Mouse (Mus musculus) thymus, postnatal 14 days (tissue): ENCODE results near the gene Pomc.
"Not testable (repeated sequence)": the region's sequence is repeated elsewhere in the genome, so short reads cannot be mapped to it uniquely, and the experiment has no call there.

ENCODE experiments used
- DNase-seq: peaks from one replicate; pipeline ENCODE4 v3.0.0; 2021

Pomc gene

DNA sequence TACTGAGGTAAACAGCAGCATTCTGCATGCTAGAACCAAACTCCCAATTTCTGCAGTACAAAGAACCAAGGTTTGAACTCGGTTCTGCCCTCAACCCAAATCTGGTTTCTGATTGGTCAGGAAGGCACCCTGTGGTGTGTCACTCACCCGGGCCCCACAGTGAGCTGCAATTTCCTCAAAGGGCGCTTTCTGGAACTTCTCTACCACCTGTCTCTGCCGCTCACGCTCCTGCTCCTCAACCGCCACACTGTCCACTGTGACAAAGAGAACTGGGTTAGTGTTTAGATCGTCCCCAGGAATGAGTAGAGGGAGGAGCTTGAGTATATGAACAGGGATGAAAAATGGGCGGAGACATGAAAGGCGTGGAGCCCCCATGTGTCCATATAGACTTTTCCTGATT lies 13.6 kb downstream of the Pomc start:
- peak; percentile 58 for DNase-seq

GRCm38 (mm10) chr12:3973169-3973568 lies 18.4 kb downstream of the Pomc start:
- DNase-seq: not testable (repeated sequence)

GRCm38 (mm10) chr12:3980991-3981349 lies 26.2 kb downstream of the Pomc start:
- DNase-seq: no peak

- DNase-seq: peak; percentile 85
Observed at GRCm38 (mm10) chr12:3981350-3982131, 26.8 kb downstream of the Pomc start.

GRCm38 (mm10) chr12:3982257-3982656 lies 27.5 kb downstream of the Pomc start:
- no peak for DNase-seq

DNA sequence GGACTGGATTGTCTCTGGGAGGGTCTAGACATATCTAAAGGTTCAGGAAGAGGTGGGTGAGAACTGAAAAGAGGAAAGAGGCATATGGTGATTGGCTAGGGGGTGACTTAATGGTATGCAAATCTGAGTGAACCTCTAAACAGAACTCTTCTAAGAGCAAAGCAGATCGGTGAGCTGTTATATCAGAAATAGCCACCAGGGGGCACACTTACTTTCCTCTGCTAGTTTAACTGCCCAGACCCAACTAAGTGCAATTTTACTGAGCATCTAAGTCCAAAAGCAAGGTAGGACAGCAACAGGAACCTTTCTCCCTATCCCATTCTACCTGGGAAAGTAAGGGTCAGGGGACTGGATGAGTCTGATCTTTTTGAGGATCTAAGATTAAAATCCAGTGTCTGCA lies 29.0 kb downstream of the Pomc start:
- peak; percentile 81 for DNase-seq

DNA sequence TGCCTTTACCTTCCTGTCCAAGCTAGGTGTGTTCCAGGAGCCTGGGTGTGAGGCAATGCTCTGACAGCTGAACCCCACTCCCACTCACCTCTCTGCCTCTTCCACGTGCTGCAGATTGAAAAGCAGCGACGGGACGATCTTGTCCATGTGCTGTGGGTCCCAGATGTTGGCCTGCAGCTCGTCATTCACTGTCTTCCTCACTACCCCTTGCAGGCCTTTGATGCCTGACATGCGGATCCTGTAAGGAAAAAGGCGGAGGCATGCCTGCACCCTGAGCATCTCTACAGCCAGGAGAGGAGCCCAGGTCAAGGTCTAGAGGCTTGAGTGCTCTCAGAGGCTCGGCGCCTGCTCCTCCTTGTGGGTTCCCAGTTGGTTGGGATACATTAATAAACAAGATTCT lies 29.7 kb downstream of the Pomc start:
- no peak for DNase-seq

GRCm38 (mm10) chr12:3989943-3990342 lies 35.2 kb downstream of the Pomc start:
- no peak for DNase-seq

DNA sequence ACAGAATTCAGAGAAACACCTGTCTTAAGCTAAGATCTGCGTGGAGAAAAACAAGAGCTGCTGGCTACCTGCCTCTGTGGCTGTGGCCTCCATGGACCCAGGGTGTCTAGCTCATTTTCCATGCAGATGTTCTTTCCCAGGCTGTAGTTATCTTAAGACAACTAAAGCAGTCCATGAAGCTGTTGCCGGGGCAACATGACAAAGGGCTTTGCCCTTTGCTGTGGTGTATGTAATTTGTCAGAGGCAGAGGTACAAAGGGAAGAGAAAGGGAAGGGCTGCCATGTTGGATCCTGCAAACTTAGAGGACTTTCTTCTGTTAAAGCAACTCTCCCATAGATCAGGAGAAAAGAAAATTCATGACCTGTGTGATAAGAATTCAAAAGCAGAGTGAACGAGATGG lies 36.3 kb downstream of the Pomc start:
- no peak for DNase-seq

DNA sequence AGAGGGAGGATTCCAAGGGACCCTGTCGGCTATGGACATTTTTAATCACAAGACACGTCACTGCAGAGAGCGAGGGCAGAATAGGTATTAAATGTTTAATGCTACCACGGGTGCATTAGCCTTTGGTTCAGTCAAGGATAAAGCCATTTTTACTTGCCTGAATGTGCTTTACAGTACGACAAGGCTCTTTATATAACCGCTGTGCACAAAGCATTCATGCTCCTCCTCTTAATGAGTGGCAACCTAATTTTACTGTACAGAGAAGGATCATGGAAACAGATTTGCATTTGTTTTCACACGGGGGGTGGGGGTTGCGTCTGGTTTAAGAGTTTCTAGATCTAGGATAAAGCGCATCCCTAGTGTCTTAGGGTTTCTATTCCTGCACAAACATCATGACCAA lies 42.0 kb downstream of the Pomc start:
- no peak for DNase-seq

DNA sequence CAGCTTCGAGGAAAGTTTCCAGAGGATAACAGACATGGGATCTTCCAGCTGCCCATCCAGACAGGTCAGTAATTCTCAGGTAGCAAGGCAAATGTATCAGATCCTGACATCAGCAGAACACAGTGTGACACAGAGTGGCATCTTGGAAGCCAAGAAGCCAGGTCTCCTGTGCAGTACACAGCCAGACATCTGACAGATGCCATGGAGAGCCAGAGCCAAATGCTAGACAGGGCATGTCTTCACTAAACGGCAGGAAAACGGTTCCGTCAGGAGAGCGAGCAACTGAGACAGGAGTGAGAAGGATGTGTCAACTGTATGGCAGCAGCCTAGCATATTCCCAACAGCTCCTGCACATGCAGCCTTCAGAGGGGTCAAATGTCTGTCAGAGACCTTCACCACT lies 45.7 kb downstream of the Pomc start:
- DNase-seq: no peak

- no peak for DNase-seq
Observed at GRCm38 (mm10) chr12:4004648-4005047, 49.9 kb downstream of the Pomc start.

DNA sequence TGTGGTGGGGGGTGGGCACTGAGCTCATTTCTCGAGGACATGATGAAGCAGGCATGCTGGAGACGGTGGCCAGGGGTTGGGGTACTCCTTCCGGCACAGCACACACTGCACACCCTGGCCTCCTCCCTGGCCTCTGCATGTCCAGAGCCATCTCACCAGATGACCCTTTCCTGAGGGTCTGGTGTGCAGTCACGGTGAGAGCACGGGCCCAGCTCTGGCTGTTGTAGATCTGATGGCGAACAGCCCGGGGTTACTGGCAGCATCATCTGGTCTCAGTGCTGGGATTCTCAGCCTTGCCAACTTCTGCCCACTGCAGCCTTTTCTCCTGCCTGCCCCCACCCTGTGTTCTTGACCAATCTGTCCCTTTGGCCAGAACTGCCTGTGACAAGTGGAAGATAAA lies 51.3 kb downstream of the Pomc start:
- DNase-seq: no peak

- DNase-seq: no peak
Observed at GRCm38 (mm10) chr12:4007181-4007580, 52.4 kb downstream of the Pomc start.

- DNase-seq: no peak
Observed at GRCm38 (mm10) chr12:4007766-4008165, 53.0 kb downstream of the Pomc start.

GRCm38 (mm10) chr12:4008731-4009130 lies 54.0 kb downstream of the Pomc start:
- DNase-seq: no peak
